Mouse (Mus musculus) heart, postnatal 36 days (tissue): Measurements from ENCODE around the gene 1700025G04Rik. TPM values are rescaled to one million over a fixed set of nuclear protein-coding genes. Genes with fewer than 3 reads are reported as not detected.
A peak's percentile ranks its signal among the peaks of the same experiment; 100 is the strongest.

Experiments used
- DNase-seq, 2 experiments: peaks; one replicate each; pipeline ENCODE4 v3.0.0; 2021 to 2022
- intact Hi-C: fragments of 180-260 bp; cut with DNase I; formaldehyde crosslinking; loops from one replicate; pipeline ENCODE4 v1.15.1; 2025
- total RNA-seq, 2 experiments: library from RNA; stranded (reverse); gene quantifications; 2 replicates each; pipeline ENCODE4 v1.2.3; 2021

Gene 1700025G04Rik
- total RNA-seq, 2 experiments from 2014 or later, result 41.2 to 44.2 TPM

- DNase-seq, result no peak
- intact Hi-C loops, result no loop called here
Observed at GRCm38 (mm10) chr1:151999424-151999842, 90.5 kb downstream of the 1700025G04Rik start.

- no peak for DNase-seq
- intact Hi-C loops, result no loop called here
Observed at GRCm38 (mm10) chr1:151998721-151999206, 91.2 kb downstream of the 1700025G04Rik start.

GRCm38 (mm10) chr1:151997591-151997990, 92.3 kb downstream of the 1700025G04Rik start:
- DNase-seq, result no peak
- intact Hi-C loops, result no loop called here

- intact Hi-C loops, result no loop called here
- no peak for DNase-seq
Observed at GRCm38 (mm10) chr1:151995948-151996697, 93.8 kb downstream of the 1700025G04Rik start.

GRCm38 (mm10) chr1:151994271-151994670, 95.7 kb downstream of the 1700025G04Rik start:
- DNase-seq, result no peak
- intact Hi-C loops, result no loop called here

GRCm38 (mm10) chr1:151991505-151991904, 98.4 kb downstream of the 1700025G04Rik start:
- DNase-seq, result no peak
- intact Hi-C loops, result no loop called here

- intact Hi-C loops, result no loop called here
- DNase-seq, result no peak
Observed at GRCm38 (mm10) chr1:151990615-151991014, 99.3 kb downstream of the 1700025G04Rik start.

- DNase-seq, result no peak
- intact Hi-C loops, result no loop called here
Observed at GRCm38 (mm10) chr1:151988713-151989112, 101.2 kb downstream of the 1700025G04Rik start.

GRCm38 (mm10) chr1:151988066-151988465, 101.9 kb downstream of the 1700025G04Rik start:
- DNase-seq, result no peak
- intact Hi-C loops, result no loop called here

GRCm38 (mm10) chr1:151986024-151986778, 103.7 kb downstream of the 1700025G04Rik start:
- no peak for DNase-seq
- intact Hi-C loops, result no loop called here

GRCm38 (mm10) chr1:151985056-151985455, 104.9 kb downstream of the 1700025G04Rik start:
- DNase-seq, result no peak
- intact Hi-C loops, result no loop called here

GRCm38 (mm10) chr1:151983991-151984390, 105.9 kb downstream of the 1700025G04Rik start:
- no peak for DNase-seq
- intact Hi-C loops, result no loop called here

- intact Hi-C loops, result loop anchor here (2.0 kb wide), 1 partner anchor 108 kb away; no protein-coding TSS in a partner anchor
- no peak for DNase-seq
Observed at GRCm38 (mm10) chr1:151980498-151980897, 109.4 kb downstream of the 1700025G04Rik start.

- no peak for DNase-seq
- intact Hi-C loops, result loop anchor here (2.0 kb wide), 1 partner anchor 109 kb away; no protein-coding TSS in a partner anchor
Observed at GRCm38 (mm10) chr1:151979803-151980456, 110.0 kb downstream of the 1700025G04Rik start.

GRCm38 (mm10) chr1:151978751-151979150, 111.2 kb downstream of the 1700025G04Rik start:
- intact Hi-C loops, result no loop called here
- DNase-seq, result no peak

- intact Hi-C loops, result no loop called here
- no peak for DNase-seq
Observed at GRCm38 (mm10) chr1:151977596-151977995, 112.3 kb downstream of the 1700025G04Rik start.

GRCm38 (mm10) chr1:151976850-151977249, 113.1 kb downstream of the 1700025G04Rik start:
- no peak for DNase-seq
- intact Hi-C loops, result no loop called here

GRCm38 (mm10) chr1:151975418-151976379, 114.2 kb downstream of the 1700025G04Rik start:
- DNase-seq, result no peak

GRCm38 (mm10) chr1:151974887-151975286, 115.0 kb downstream of the 1700025G04Rik start:
- intact Hi-C loops, result no loop called here
- DNase-seq, result peak in 1 of 2 experiments; percentile 28

More at GRCm38 (mm10) chr1:151975418-151976379, 114.2 kb downstream of the 1700025G04Rik start:
- intact Hi-C loops, result no loop called here

- intact Hi-C loops, result no loop called here
- no peak for DNase-seq
Observed at GRCm38 (mm10) chr1:151974424-151974823, 115.5 kb downstream of the 1700025G04Rik start.
